Mouse (Mus musculus): ENCODE data around the gene E130218I03Rik.

Gene E130218I03Rik

DNA sequence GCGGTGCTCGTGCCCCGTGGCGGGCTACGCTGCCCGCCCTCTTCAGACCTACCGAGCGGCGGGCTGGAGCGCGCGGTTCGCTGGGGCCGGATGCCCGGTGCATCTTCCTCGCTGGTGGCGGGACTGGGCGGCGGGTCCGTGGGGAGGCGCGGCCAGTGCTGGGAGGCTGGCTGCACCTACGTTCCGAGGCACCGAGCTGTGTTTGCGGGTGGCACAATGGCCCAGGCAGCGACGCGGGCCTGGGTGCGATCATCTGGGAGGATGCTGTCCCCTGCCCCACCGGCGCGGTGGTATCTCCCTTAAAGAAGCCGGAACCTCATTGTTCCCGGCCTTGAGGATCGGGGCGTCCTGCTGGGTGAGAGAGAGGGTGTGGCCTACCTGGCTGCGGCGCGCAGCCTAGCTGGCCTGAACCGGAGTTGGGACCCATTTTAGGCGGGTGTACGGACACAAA, 44.1 kb downstream of the E130218I03Rik start, which contains the start of gene Pdik1l:
Gene Pdik1l, minus strand, starts transcription at position 321 of the 451 bp plus-strand sequence.
- DNase-seq, result peak; percentile 89

DNA sequence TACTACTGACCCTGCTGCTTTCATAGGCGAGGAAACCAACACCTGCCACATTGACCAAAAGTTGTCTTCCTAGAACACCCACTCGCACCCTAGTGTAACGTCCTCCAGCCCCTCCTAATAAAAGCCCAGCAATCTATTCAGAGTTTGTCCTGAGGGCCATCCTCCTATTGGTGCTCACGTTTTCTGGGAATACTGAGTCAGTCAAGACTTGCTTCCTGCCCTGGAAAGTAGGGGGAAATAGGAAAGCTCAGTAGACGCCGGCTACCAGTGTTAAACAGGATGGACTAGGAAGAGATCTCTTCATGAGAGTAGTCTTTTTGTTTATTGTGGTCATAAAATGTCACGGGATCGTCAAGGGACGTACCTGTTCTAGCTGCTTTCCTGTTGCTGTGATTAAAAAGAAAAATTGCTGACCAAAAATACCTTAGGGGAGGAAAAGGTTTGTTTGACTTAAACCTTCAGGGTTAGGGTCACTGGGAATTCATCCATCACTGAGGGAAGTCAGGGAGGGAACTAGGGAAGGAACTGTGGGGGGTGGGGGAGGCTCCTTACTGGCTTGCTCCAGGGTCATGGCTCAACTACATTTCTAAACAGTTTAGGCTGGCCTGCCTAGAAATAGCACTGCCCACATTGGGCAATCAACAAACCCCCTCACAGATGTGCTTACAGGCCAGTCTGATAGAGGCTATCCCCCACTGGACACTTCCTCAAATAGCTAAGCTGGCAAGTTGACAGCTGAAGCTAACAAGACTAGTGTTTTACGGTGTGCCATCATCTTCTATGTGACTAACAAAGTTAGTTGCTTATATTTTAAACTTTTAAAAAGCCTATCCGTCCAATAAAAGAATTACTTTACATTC, 45.2 kb downstream of the E130218I03Rik start:
- DNase-seq, result no peak

GRCm38 (mm10) chr4:134292067-134292466, 48.6 kb downstream of the E130218I03Rik start:
- peak; percentile 85 for DNase-seq

DNA sequence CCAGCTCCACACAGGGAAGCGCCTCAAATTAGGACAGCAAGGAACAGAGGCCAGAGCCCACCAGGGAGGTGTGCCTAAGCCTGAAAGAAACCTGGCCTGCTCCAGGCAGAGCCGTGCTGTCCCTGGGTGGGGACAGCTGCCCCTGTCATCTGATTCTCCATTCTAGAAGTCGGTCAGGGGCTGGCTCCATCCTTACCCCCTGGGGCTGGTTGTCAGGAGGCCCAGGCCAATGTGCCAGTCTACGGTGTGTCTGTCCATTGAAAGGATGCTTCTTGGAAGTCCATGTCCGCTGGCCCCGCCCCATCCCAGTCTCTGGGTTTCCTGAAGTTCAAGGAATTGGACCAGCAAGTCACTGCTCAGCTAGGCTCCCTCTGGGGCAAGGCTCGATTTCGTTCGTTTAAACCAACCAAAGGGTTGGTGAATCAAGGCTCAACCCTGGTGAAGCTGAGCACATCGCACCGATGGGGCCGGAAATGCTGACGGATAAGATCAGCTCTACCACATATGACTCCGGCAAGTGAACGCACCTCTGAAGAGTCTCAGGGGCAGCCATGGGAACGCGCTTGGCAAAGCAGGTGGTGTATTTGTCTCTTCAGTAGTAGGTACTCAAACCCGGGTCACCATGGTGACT, 49.7 kb downstream of the E130218I03Rik start:
- no peak for DNase-seq

GRCm38 (mm10) chr4:134293692-134294163, 50.3 kb downstream of the E130218I03Rik start:
- no peak for DNase-seq

Data from thymus, postnatal 14 days (tissue).